8 mouse cellular contexts compared by ENCODE assay signal in the genomic region with DNA sequence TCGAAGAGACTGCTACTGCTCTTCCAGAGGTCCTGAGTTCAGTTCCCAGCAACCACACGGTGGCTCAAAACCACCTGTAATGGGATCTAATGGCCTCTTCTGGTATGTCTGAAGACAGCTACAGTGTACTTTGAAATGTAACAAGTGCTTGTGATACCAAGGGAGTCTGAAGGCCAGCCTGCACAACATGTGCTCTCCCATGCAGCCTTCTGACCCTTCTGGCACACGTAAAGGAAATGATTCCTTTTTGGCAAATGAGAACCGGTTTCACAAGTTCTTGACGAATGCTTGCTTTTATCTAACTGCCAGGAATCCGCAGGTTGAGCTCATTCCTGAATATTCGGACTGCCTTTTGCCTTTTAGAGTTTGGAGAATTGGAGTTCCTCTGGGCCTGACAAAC. TPM values are rescaled to one million over a fixed set of nuclear protein-coding genes. Genes with fewer than 3 reads are reported as not detected.
DNase-seq lines count a peak whose midpoint lies in the region; ATAC-seq and TF ChIP-seq lines count a peak whose summit lies in the region.

No protein-coding gene starts in this region.

- peak overlapping the region; percentile 52 for H3K9ac ChIP-seq in forebrain, embryonic 14.5 days (ENCODE audit: low read length)
- peak overlapping the region; percentile 62 for H3K9ac ChIP-seq in midbrain, embryonic 16.5 days (ENCODE audit: low read depth, low read length)

- peak overlapping the region; percentile 53 for H3K4me3 ChIP-seq in layer of hippocampus, adult 2 months
- H3K4me3 ChIP-seq in forebrain, embryonic 14.5 days (ENCODE audit: low read depth, low read length) = no peak overlapping the region; the same call in 1 of the 2 replicates
- peak overlapping the region; percentile 46 for H3K4me3 ChIP-seq in limb, embryonic 10.5 days
- H3K4me3 ChIP-seq in midbrain, embryonic 16.5 days (ENCODE audit: low read depth, low read length) = peak overlapping the region; percentile 32

- TF ChIP-seq CTCF in layer of hippocampus, adult 2 months (conservative IDR thresholded peaks at IDR 0.05) = no peak

- DNase-seq in layer of hippocampus, adult 2 months (ENCODE audit: low spot score in 2 of 2) = no peak
- DNase-seq in layer of hippocampus, adult 9-11 months = no peak
- DNase-seq in forebrain, embryonic 14.5 days (ENCODE audit: low spot score) = no peak
- no peak for DNase-seq in limb, embryonic 10.5 days (ENCODE audit: low spot score)
- DNase-seq in layer of hippocampus, adult 18-20 months (ENCODE audit: low spot score in 2 of 2) = no peak
- DNase-seq in spleen, adult 12 weeks (ENCODE audit: low spot score) = no peak
- no peak for DNase-seq in right cerebral cortex, postnatal 10 days (ENCODE audit: low spot score in 2 of 2)

- H3K36me3 ChIP-seq in forebrain, embryonic 14.5 days (ENCODE audit: control insufficient read depth, insufficient read depth, low read length) = no peaks in the 10 kb centered on the region
- H3K36me3 ChIP-seq in limb, embryonic 10.5 days = no peaks in the 10 kb centered on the region
- no peaks in the 10 kb centered on the region for H3K36me3 ChIP-seq in midbrain, embryonic 16.5 days (ENCODE audit: control insufficient read depth, insufficient read depth, low read length)

- 52% methylated on average over 7 of the region's 7 CpGs for WGBS in forebrain, embryonic 14.5 days
- 45% methylated on average over 7 of the region's 7 CpGs for whole genome bisulfite sequencing in limb, embryonic 10.5 days
- WGBS in midbrain, embryonic 16.5 days = 50% methylated on average over 7 of the region's 7 CpGs

- peaks cover 7% of the 10 kb centered on the region; the same call in 1 of the 2 replicates for H3K4me1 ChIP-seq in forebrain, embryonic 14.5 days (ENCODE audit: control insufficient read depth, insufficient read depth, low read length)
- H3K4me1 ChIP-seq in limb, embryonic 10.5 days = peaks cover 31% of the 10 kb centered on the region
- peaks cover 7% of the 10 kb centered on the region for H3K4me1 ChIP-seq in midbrain, embryonic 16.5 days (ENCODE audit: control insufficient read depth, insufficient read depth, low read length)

- peak overlapping the region; percentile 80 for H3K27ac ChIP-seq in layer of hippocampus, adult 2 months
- no peak overlapping the region for H3K27ac ChIP-seq in forebrain, embryonic 14.5 days (ENCODE audit: low read depth, low read length)
- peak overlapping the region; percentile 85 for H3K27ac ChIP-seq in limb, embryonic 10.5 days
- peak overlapping the region; percentile 26; the same call in 1 of the 2 replicates for H3K27ac ChIP-seq in midbrain, embryonic 16.5 days (ENCODE audit: low read length)

- H3K27me3 ChIP-seq in forebrain, embryonic 14.5 days (replicated peaks; ENCODE audit: control insufficient read depth, insufficient read depth, low read length) = no peaks in the 10 kb centered on the region
- no peaks in the 10 kb centered on the region for H3K27me3 ChIP-seq in limb, embryonic 10.5 days (ENCODE audit: low read depth, poor library complexity, severe bottlenecking)
- H3K27me3 ChIP-seq in midbrain, embryonic 16.5 days (ENCODE audit: control insufficient read depth, insufficient read depth, low read depth, low read length) = no peaks in the 10 kb centered on the region

- H3K4me2 ChIP-seq in forebrain, embryonic 14.5 days (ENCODE audit: low read length) = peak overlapping the region; percentile 49
- peak overlapping the region; percentile 69 for H3K4me2 ChIP-seq in midbrain, embryonic 16.5 days (ENCODE audit: low read length)

- no peak for ATAC-seq in forebrain, embryonic 14.5 days
- no peak for ATAC-seq in midbrain, embryonic 16.5 days

- no peaks in the 10 kb centered on the region for H3K9me3 ChIP-seq in forebrain, embryonic 14.5 days (replicated peaks; ENCODE audit: control insufficient read depth, low read length)
- H3K9me3 ChIP-seq in limb, embryonic 10.5 days (replicated peaks) = no peaks in the 10 kb centered on the region
- no peaks in the 10 kb centered on the region for H3K9me3 ChIP-seq in midbrain, embryonic 16.5 days (replicated peaks; ENCODE audit: control insufficient read depth, low read length, poor library complexity, severe bottlenecking)

RNA-seq across cellular contexts. Expression of a gene that starts 4.4 kb away (rescaled TPM):
- total RNA-seq in layer of hippocampus, adult 2 months (2021) = 10 to 100 TPM; 41.7 to 48.2 TPM
- 114 and 150 TPM in 2 replicates for polyA plus RNA-seq in forebrain, embryonic 14.5 days (2014; fragmentation: Nextera tagmentation; extraction: Ambion mirVana)
- 230 and 312 TPM in 2 replicates for polyA plus RNA-seq in limb, embryonic 10.5 days (2016; fragmentation: Nextera tagmentation; extraction: Ambion mirVana)
- polyA plus RNA-seq in midbrain, embryonic 16.5 days (2015; fragmentation: Nextera tagmentation; extraction: Ambion mirVana) = 83.7 and 85.9 TPM in 2 replicates
- 10 to 100 TPM; 41.5 to 46.1 TPM for total RNA-seq in layer of hippocampus, adult 18-20 months (2021)

RNA-seq across cellular contexts. Expression of a gene that starts 8.5 kb away (rescaled TPM):
- 100 to 1,000 TPM; 149 to 155 TPM for total RNA-seq in layer of hippocampus, adult 2 months (2021)
- 545 and 644 TPM in 2 replicates for polyA plus RNA-seq in forebrain, embryonic 14.5 days (2014; fragmentation: Nextera tagmentation; extraction: Ambion mirVana)
- 723 and 764 TPM in 2 replicates for polyA plus RNA-seq in limb, embryonic 10.5 days (2016; fragmentation: Nextera tagmentation; extraction: Ambion mirVana)
- polyA plus RNA-seq in midbrain, embryonic 16.5 days (2015; fragmentation: Nextera tagmentation; extraction: Ambion mirVana) = 273 and 303 TPM in 2 replicates
- total RNA-seq in layer of hippocampus, adult 18-20 months (2021) = 100 to 1,000 TPM; 149 to 157 TPM

RNA-seq across cellular contexts. Expression of a gene that starts 20.6 kb away (rescaled TPM):
- total RNA-seq in layer of hippocampus, adult 2 months (2021) = 10 to 100 TPM; 59.8 to 65.2 TPM
- polyA plus RNA-seq in forebrain, embryonic 14.5 days (2014; fragmentation: Nextera tagmentation; extraction: Ambion mirVana) = 77.0 and 86.4 TPM in 2 replicates
- 37.1 and 42.1 TPM in 2 replicates for polyA plus RNA-seq in limb, embryonic 10.5 days (2016; fragmentation: Nextera tagmentation; extraction: Ambion mirVana)
- 80.0 and 82.7 TPM in 2 replicates for polyA plus RNA-seq in midbrain, embryonic 16.5 days (2015; fragmentation: Nextera tagmentation; extraction: Ambion mirVana)
- 10 to 100 TPM; 54.3 to 63.1 TPM for total RNA-seq in layer of hippocampus, adult 18-20 months (2021)

RNA-seq across cellular contexts. Expression of a gene that starts 30.6 kb away (rescaled TPM):
- 1 to 10 TPM; 8.1 to 9.4 TPM for total RNA-seq in layer of hippocampus, adult 2 months (2021)
- polyA plus RNA-seq in forebrain, embryonic 14.5 days (2014; fragmentation: Nextera tagmentation; extraction: Ambion mirVana) = 9.2 and 9.7 TPM in 2 replicates
- polyA plus RNA-seq in limb, embryonic 10.5 days (2016; fragmentation: Nextera tagmentation; extraction: Ambion mirVana) = 15.6 and 16.1 TPM in 2 replicates
- 9.4 and 9.7 TPM in 2 replicates for polyA plus RNA-seq in midbrain, embryonic 16.5 days (2015; fragmentation: Nextera tagmentation; extraction: Ambion mirVana)
- total RNA-seq in layer of hippocampus, adult 18-20 months (2021) = 1 to 10 TPM; 5.4 to 6.5 TPM

RNA-seq across cellular contexts. Expression of a gene that starts 35.5 kb away (rescaled TPM):
- total RNA-seq in layer of hippocampus, adult 2 months (2021) = 10 to 100 TPM; 11.3 to 16.4 TPM
- polyA plus RNA-seq in forebrain, embryonic 14.5 days (2014; fragmentation: Nextera tagmentation; extraction: Ambion mirVana) = 6.6 and 9.9 TPM in 2 replicates
- 27.9 and 34.3 TPM in 2 replicates for polyA plus RNA-seq in limb, embryonic 10.5 days (2016; fragmentation: Nextera tagmentation; extraction: Ambion mirVana)
- polyA plus RNA-seq in midbrain, embryonic 16.5 days (2015; fragmentation: Nextera tagmentation; extraction: Ambion mirVana) = 19.6 and 22.3 TPM in 2 replicates
- 10 to 100 TPM; 14.5 to 18.4 TPM for total RNA-seq in layer of hippocampus, adult 18-20 months (2021)
